Mouse (Mus musculus) midbrain, embryonic 13.5 days (tissue): ENCODE measurements at regions not wholly inside any gene's neighbourhood (a gene's known extent, or its start where the extent isn't known, plus 50 kb on each side); places are given as distances from the start of the nearest gene placed in this dataset.

Experiments
- ATAC-seq: fragments of 200-750 bp; cut with Nextera tagmentation; 2 replicates; pipeline ENCODE4 v1.8.0; 2017; ENCODE audit warnings: mild to moderate bottlenecking, moderate TSS enrichment, moderate library complexity
- H3K27ac ChIP-seq: fragments of 300-500 bp; sonication (generic); 2 replicates; pipeline ENCODE4 v1.5.1; 2015; ENCODE audit warnings: inconsistent platforms, mild to moderate bottlenecking, moderate library complexity
- H3K27me3 ChIP-seq: fragments of 300-500 bp; sonication (generic); 2 replicates; pipeline ENCODE4 v1.6.1; 2015; ENCODE audit warnings: mild to moderate bottlenecking, inconsistent platforms
- H3K36me3 ChIP-seq: fragments of 300-500 bp; sonication (generic); 2 replicates; pipeline ENCODE4 v1.6.1; 2015; ENCODE audit warnings: mild to moderate bottlenecking, inconsistent platforms
- H3K4me1 ChIP-seq: fragments of 300-500 bp; sonication (generic); replicated peaks from 2 replicates; pipeline ENCODE4 v1.6.1; 2015; ENCODE audit warnings: inconsistent platforms
- H3K4me2 ChIP-seq: fragments of 300-500 bp; sonication (generic); replicated peaks from 2 replicates; pipeline ENCODE4 v1.6.1; 2015; ENCODE audit warnings: moderate library complexity, mild to moderate bottlenecking, inconsistent platforms
- H3K4me3 ChIP-seq: fragments of 300-500 bp; sonication (generic); replicated peaks from 2 replicates; pipeline ENCODE4 v1.5.1; 2015; ENCODE audit warnings: mild to moderate bottlenecking, inconsistent platforms
- H3K9ac ChIP-seq: fragments of 300-500 bp; sonication (generic); replicated peaks from 2 replicates; pipeline ENCODE4 v1.6.1; 2015; ENCODE audit warnings: mild to moderate bottlenecking, inconsistent platforms
- H3K9me3 ChIP-seq: fragments of 300-500 bp; sonication (generic); 2 replicates; pipeline ENCODE4 v1.6.1; 2016; ENCODE audit warnings: mild to moderate bottlenecking, inconsistent platforms
- WGBS: fragments of 180-500 bp; shearing (Covaris S2); methylation state at CpG from one replicate; pipeline ENCODE4 v1.1.7; 2015; 5-methylcytosine and 5-hydroxymethylcytosine counted together

GRCm38 (mm10) chr11:35011521-35012476 is 109.2 kb upstream of the Slit3 start:
- Histone ChIP-seq H3K27ac (peak overlapping the region; percentile 64; the same call in 1 of the 2 replicates), H3K4me2 (no peak overlapping the region), H3K9ac (no peak overlapping the region), H3K4me3 (no peak overlapping the region), H3K27me3 (no peaks in the 10 kb centered on the region), H3K36me3 (no peaks in the 10 kb centered on the region), H3K9me3 (no peaks in the 10 kb centered on the region), H3K4me1 (peaks cover 15% of the 10 kb centered on the region; the same call in 1 of the 2 replicates)
- no peak for ATAC-seq
- WGBS: 61% methylated on average over 24 of the region's 24 CpGs

GRCm38 (mm10) chr11:35006773-35007567 is 114.1 kb upstream of the Slit3 start:
- Histone ChIP-seq H3K27me3 (no peaks in the 10 kb centered on the region), H3K9ac (no peak overlapping the region), H3K4me3 (no peak overlapping the region), H3K4me1 (peaks cover 19% of the 10 kb centered on the region; the same call in 1 of the 2 replicates), H3K27ac (peak overlapping the region; percentile 9; the same call in 1 of the 2 replicates), H3K36me3 (no peaks in the 10 kb centered on the region), H3K4me2 (0 out of 2 replicates have a peak overlapping the region, but pooled peaks have one; percentile 24), H3K9me3 (no peaks in the 10 kb centered on the region)
- 47% methylated on average over 20 of the region's 20 CpGs for WGBS
- ATAC-seq: no peak; the same call in 1 of the 2 replicates

- 79% methylated on average over 3 of the region's 3 CpGs for WGBS
- H3K4me2 ChIP-seq: no peak overlapping the region
- no peaks in the 10 kb centered on the region for H3K27me3 ChIP-seq
- ATAC-seq: no peak
- no peak overlapping the region for H3K27ac ChIP-seq
- no peak overlapping the region for H3K4me3 ChIP-seq
- H3K36me3 ChIP-seq: no peaks in the 10 kb centered on the region
- H3K9me3 ChIP-seq: no peaks in the 10 kb centered on the region
- peaks cover 14% of the 10 kb centered on the region; the same call in 1 of the 2 replicates for H3K4me1 ChIP-seq
- H3K9ac ChIP-seq: no peak overlapping the region
These were observed 115.9 kb upstream of the Slit3 start for GRCm38 (mm10) chr11:35005143-35005542.

GRCm38 (mm10) chr11:35004431-35004830 is 116.6 kb upstream of the Slit3 start:
- H3K4me2 ChIP-seq: no peak overlapping the region
- peaks cover 14% of the 10 kb centered on the region; the same call in 1 of the 2 replicates for H3K4me1 ChIP-seq
- no peak overlapping the region for H3K4me3 ChIP-seq
- no peaks in the 10 kb centered on the region for H3K9me3 ChIP-seq
- 50% methylated on average over 1 of the region's 1 CpGs for WGBS
- H3K36me3 ChIP-seq: no peaks in the 10 kb centered on the region
- ATAC-seq: no peak
- H3K9ac ChIP-seq: no peak overlapping the region
- H3K27ac ChIP-seq: no peak overlapping the region
- H3K27me3 ChIP-seq: no peaks in the 10 kb centered on the region

- 24% methylated on average over 3 of the region's 3 CpGs for WGBS
- H3K27me3 ChIP-seq: no peaks in the 10 kb centered on the region
- peaks cover 14% of the 10 kb centered on the region; the same call in 1 of the 2 replicates for H3K4me1 ChIP-seq
- H3K36me3 ChIP-seq: no peaks in the 10 kb centered on the region
- no peak overlapping the region for H3K4me2 ChIP-seq
- no peak overlapping the region for H3K27ac ChIP-seq
- H3K9ac ChIP-seq: no peak overlapping the region
- no peak overlapping the region for H3K4me3 ChIP-seq
- no peak for ATAC-seq
- H3K9me3 ChIP-seq: no peaks in the 10 kb centered on the region
These were observed 117.1 kb upstream of the Slit3 start for GRCm38 (mm10) chr11:35003956-35004355.

- WGBS: 94% methylated on average over 2 of the region's 2 CpGs
- Histone ChIP-seq H3K36me3 (no peaks in the 10 kb centered on the region), H3K27me3 (no peaks in the 10 kb centered on the region), H3K4me3 (no peak overlapping the region), H3K9me3 (no peaks in the 10 kb centered on the region), H3K4me2 (no peak overlapping the region), H3K4me1 (no peaks in the 10 kb centered on the region), H3K27ac (no peak overlapping the region), H3K9ac (no peak overlapping the region)
- no peak for ATAC-seq
These were observed 123.1 kb upstream of the Slit3 start for GRCm38 (mm10) chr11:34997906-34998305.

GRCm38 (mm10) chr11:34995515-34995914 is 125.5 kb upstream of the Slit3 start:
- Histone ChIP-seq H3K27ac (no peak overlapping the region), H3K9me3 (no peaks in the 10 kb centered on the region), H3K4me2 (no peak overlapping the region), H3K4me1 (no peaks in the 10 kb centered on the region), H3K36me3 (no peaks in the 10 kb centered on the region), H3K4me3 (no peak overlapping the region), H3K27me3 (no peaks in the 10 kb centered on the region), H3K9ac (no peak overlapping the region)
- WGBS: 85% methylated on average over 4 of the region's 4 CpGs
- no peak for ATAC-seq

- Histone ChIP-seq H3K9me3 (no peaks in the 10 kb centered on the region), H3K4me3 (no peak overlapping the region), H3K27ac (no peak overlapping the region), H3K27me3 (no peaks in the 10 kb centered on the region), H3K9ac (no peak overlapping the region), H3K4me2 (no peak overlapping the region), H3K36me3 (no peaks in the 10 kb centered on the region), H3K4me1 (no peaks in the 10 kb centered on the region)
- ATAC-seq: no peak
- 85% methylated on average over 5 of the region's 5 CpGs for WGBS
These were observed 138.1 kb upstream of the Slit3 start for GRCm38 (mm10) chr11:34982775-34983457.

GRCm38 (mm10) chr11:34980210-34980609 is 140.8 kb upstream of the Slit3 start:
- H3K4me3 ChIP-seq: no peak overlapping the region
- no peaks in the 10 kb centered on the region for H3K36me3 ChIP-seq
- no peak overlapping the region for H3K4me2 ChIP-seq
- ATAC-seq: no peak
- WGBS: 82% methylated on average over 1 of the region's 1 CpGs
- H3K27ac ChIP-seq: no peak overlapping the region
- no peaks in the 10 kb centered on the region for H3K9me3 ChIP-seq
- no peaks in the 10 kb centered on the region for H3K4me1 ChIP-seq
- no peak overlapping the region for H3K9ac ChIP-seq
- no peaks in the 10 kb centered on the region for H3K27me3 ChIP-seq

- no peaks in the 10 kb centered on the region for H3K9me3 ChIP-seq
- no peak overlapping the region for H3K9ac ChIP-seq
- no peaks in the 10 kb centered on the region for H3K36me3 ChIP-seq
- ATAC-seq: no peak
- no peaks in the 10 kb centered on the region for H3K27me3 ChIP-seq
- H3K27ac ChIP-seq: no peak overlapping the region
- H3K4me3 ChIP-seq: no peak overlapping the region
- no peaks in the 10 kb centered on the region for H3K4me1 ChIP-seq
- 92% methylated on average over 7 of the region's 7 CpGs for WGBS
- H3K4me2 ChIP-seq: no peak overlapping the region
These were observed 143.2 kb upstream of the Slit3 start for GRCm38 (mm10) chr11:34977861-34978260.

- H3K4me2 ChIP-seq: no peak overlapping the region
- H3K27me3 ChIP-seq: no peaks in the 10 kb centered on the region
- no peak for ATAC-seq
- H3K9me3 ChIP-seq: no peaks in the 10 kb centered on the region
- 86% methylated on average over 8 of the region's 8 CpGs for WGBS
- H3K4me1 ChIP-seq: no peaks in the 10 kb centered on the region
- H3K36me3 ChIP-seq: no peaks in the 10 kb centered on the region
- H3K4me3 ChIP-seq: no peak overlapping the region
- H3K27ac ChIP-seq: no peak overlapping the region
- H3K9ac ChIP-seq: no peak overlapping the region
These were observed 142.4 kb upstream of the Spdl1 start for GRCm38 (mm10) chr11:34975771-34976302.
